Mouse (Mus musculus) liver, embryonic 11.5 days (tissue): ENCODE results near the gene Gm17521. TPM values are rescaled to one million over a fixed set of nuclear protein-coding genes. Genes with fewer than 3 reads are reported as not detected.
"Not testable (repeated sequence)": the region's sequence is repeated elsewhere in the genome, so short reads cannot be mapped to it uniquely, and the experiment has no call there.

Experiments
- ATAC-seq: fragments of 200-750 bp; cut with Nextera tagmentation; replicated peaks from 2 replicates; pipeline ENCODE4 v1.8.0; 2017; ENCODE audit warnings: moderate number of reproducible peaks, mild to moderate bottlenecking, moderate TSS enrichment, moderate library complexity; ENCODE audit not compliant: low FRiP score
- DNase-seq: peaks from one replicate; pipeline ENCODE4 v3.0.0-alpha.2; 2017; ENCODE audit warnings: low spot score
- H3K27ac ChIP-seq: fragments of 300-500 bp; sonication (generic); 2 replicates; pipeline ENCODE4 v1.5.1; 2014; ENCODE audit warnings: mild to moderate bottlenecking, low read depth, low read length, control low read depth
- H3K27me3 ChIP-seq: fragments of 300-500 bp; sonication (generic); replicated peaks from 2 replicates; pipeline ENCODE4 v1.6.1; 2014; ENCODE audit warnings: low read length, mixed read lengths; ENCODE audit not compliant: control insufficient read depth, insufficient read depth
- H3K36me3 ChIP-seq: fragments of 300-500 bp; sonication (generic); 2 replicates; pipeline ENCODE4 v1.6.1; 2014; ENCODE audit warnings: mild to moderate bottlenecking, low read length, moderate library complexity, mixed read lengths; ENCODE audit not compliant: control insufficient read depth, insufficient read depth
- H3K4me1 ChIP-seq: fragments of 300-500 bp; sonication (generic); replicated peaks from 2 replicates; pipeline ENCODE4 v1.6.1; 2014; ENCODE audit warnings: low read length, mixed read lengths; ENCODE audit not compliant: control insufficient read depth, insufficient read depth
- H3K4me2 ChIP-seq: fragments of 300-500 bp; sonication (generic); 2 replicates; pipeline ENCODE4 v1.6.1; 2014; ENCODE audit warnings: mild to moderate bottlenecking, control low read depth, moderate library complexity
- H3K4me3 ChIP-seq: fragments of 300-500 bp; sonication (generic); 2 replicates; pipeline ENCODE4 v1.5.1; 2014; ENCODE audit warnings: low read depth, low read length, control low read depth
- H3K9ac ChIP-seq: fragments of 300-500 bp; sonication (generic); 2 replicates; pipeline ENCODE4 v1.6.1; 2014; ENCODE audit warnings: low read depth, low read length, control low read depth
- H3K9me3 ChIP-seq: fragments of 300-500 bp; sonication (generic); 2 replicates; pipeline ENCODE4 v1.6.1; 2016; ENCODE audit warnings: low read length, inconsistent platforms, mixed read lengths; ENCODE audit not compliant: control insufficient read depth
- WGBS: fragments of 180-500 bp; shearing (Covaris S2); extraction: QIAGEN DNeasy Blood & Tissue Kit; methylation state at CpG from one replicate; pipeline ENCODE4 v1.1.7; 2014; 5-methylcytosine and 5-hydroxymethylcytosine counted together
- polyA plus RNA-seq: library from polyadenylated mRNA; unstranded; fragments of >200 nt; fragmentation: Nextera tagmentation; extraction: Ambion mirVana; gene quantifications from 2 replicates; pipeline ENCODE4 v1.2.1, GENCODE M21; 2014

Gm17521 gene
- not detected in 2 replicates for polyA plus RNA-seq

DNA sequence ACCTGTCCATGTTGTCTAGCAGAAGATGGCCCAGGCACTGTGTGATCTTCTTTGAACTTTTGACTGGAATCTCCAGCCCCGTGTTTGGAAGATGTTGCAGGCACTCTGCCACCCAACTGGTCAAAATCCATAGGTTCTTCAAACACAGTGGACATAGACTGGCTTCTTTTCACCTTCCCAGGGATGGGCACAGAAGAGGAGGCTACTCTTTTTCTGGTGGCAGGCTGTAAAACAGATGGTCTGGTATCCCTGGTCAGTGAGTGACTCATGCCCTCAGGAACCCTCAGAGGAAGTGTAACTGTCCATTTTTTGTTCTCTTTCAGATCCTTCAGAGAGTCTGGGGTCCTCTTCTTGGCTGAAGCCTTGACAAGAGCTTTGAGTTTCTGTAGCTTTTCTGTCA, at the start of gene Gm17521:
TSS of gene Gm17521 (minus strand) at position 101 of the 400 bp plus-strand sequence.
- 67% methylated on average over 1 of the region's 1 CpGs for WGBS
- H3K27me3 ChIP-seq, H3K27ac ChIP-seq, H3K9me3 ChIP-seq, H3K9ac ChIP-seq, H3K4me2 ChIP-seq, H3K4me1 ChIP-seq, DNase-seq, H3K4me3 ChIP-seq, H3K36me3 ChIP-seq, ATAC-seq: not testable (repeated sequence)

DNA sequence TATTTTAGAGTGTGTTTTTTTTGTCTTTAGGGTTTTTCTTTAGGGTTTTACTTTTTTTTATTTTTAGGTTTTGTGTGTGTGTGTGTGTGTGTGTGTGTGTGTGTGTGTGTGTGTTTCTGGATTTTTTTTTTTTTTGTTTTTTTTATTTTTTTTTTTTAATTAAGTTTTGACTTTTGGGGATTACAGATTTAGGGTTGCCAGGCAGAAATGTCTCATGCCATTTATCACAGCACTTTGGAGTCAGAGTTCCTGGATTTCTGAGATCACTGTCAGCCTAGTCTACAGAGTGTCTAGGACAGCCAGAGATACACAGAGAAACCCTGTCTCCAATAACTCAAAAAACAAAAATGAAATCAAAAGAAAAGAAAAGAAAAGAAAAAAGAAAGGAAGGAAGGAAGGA, 14.5 kb upstream of the Gm17521 start:
- no peak for DNase-seq
- no peaks in the 10 kb centered on the region for H3K27me3 ChIP-seq
- no peak overlapping the region for H3K4me3 ChIP-seq
- no peak overlapping the region for H3K9ac ChIP-seq
- H3K27ac ChIP-seq: no peak overlapping the region
- no peaks in the 10 kb centered on the region for H3K4me1 ChIP-seq
- no peaks in the 10 kb centered on the region for H3K9me3 ChIP-seq
- H3K4me2 ChIP-seq: no peak overlapping the region
- H3K36me3 ChIP-seq: no peaks in the 10 kb centered on the region
- no peak for ATAC-seq

DNA sequence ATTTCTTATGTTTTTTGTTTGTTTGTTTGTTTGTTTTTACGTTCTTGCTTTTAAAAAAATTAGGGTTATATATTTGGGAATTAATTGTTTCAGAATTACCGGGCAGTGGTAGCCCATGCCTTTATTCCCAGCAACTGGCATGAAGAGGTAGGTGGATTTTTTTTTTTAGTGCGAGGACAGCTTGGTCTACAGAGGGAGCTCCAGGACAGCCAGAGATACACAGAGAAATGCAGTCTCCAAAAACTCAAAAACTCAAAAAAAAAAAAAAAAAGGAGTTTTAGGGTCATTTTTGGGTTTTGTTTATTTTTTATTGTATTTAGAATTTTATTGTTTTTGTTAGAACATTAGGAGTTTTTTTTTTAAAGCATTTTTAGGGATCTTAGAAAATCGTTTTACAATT, 14.0 kb upstream of the Gm17521 start:
- DNase-seq (no peak), ATAC-seq (no peak)
- Histone ChIP-seq H3K27me3 (no peaks in the 10 kb centered on the region), H3K4me1 (no peaks in the 10 kb centered on the region), H3K4me2 (no peak overlapping the region), H3K4me3 (no peak overlapping the region), H3K9ac (no peak overlapping the region), H3K9me3 (no peaks in the 10 kb centered on the region), H3K36me3 (no peaks in the 10 kb centered on the region), H3K27ac (no peak overlapping the region)
- 68% methylated on average over 4 of the region's 4 CpGs for WGBS

Other genes starting within 250 kb of the Gm17521 start
- gene Cldn34c1, start 73.8 kb upstream of the Gm17521 start, polyA plus RNA-seq: 8.3 and 10.0 TPM in 2 replicates
- not detected in 2 replicates for gene Srsx, start 192.8 kb upstream of the Gm17521 start, polyA plus RNA-seq
- not detected in 2 replicates for gene Gm17577, start 217.2 kb upstream of the Gm17521 start, polyA plus RNA-seq